Mouse (Mus musculus): ENCODE measurements at regions not wholly inside any gene's neighbourhood (a gene's known extent, or its start where the extent isn't known, plus 50 kb on each side); places are given as distances from the start of the nearest gene placed in this dataset.
"Not testable (repeated sequence)": the region's sequence is repeated elsewhere in the genome, so short reads cannot be mapped to it uniquely, and the experiment has no call there.

- ATAC-seq (replicated peaks; ENCODE audit: low FRiP score, poor library complexity, severe bottlenecking) = not testable (repeated sequence)
Measured at GRCm38 (mm10) chr15:84616880-84617279, 52.5 kb upstream of the Prr5 start.

- ATAC-seq (replicated peaks; ENCODE audit: low FRiP score, poor library complexity, severe bottlenecking) = peak; percentile 72
Measured at GRCm38 (mm10) chr15:84613536-84614527, 55.6 kb upstream of the Prr5 start.

- no peak for ATAC-seq (replicated peaks; ENCODE audit: low FRiP score, poor library complexity, severe bottlenecking)
Measured at GRCm38 (mm10) chr15:84612961-84613360, 55.3 kb upstream of the Rtl6 start.

GRCm38 (mm10) chr15:84609825-84610442, 52.3 kb upstream of the Rtl6 start:
- no peak for ATAC-seq (replicated peaks; ENCODE audit: low FRiP score, poor library complexity, severe bottlenecking)

GRCm38 (mm10) chr15:84609063-84609462, 51.4 kb upstream of the Rtl6 start:
- ATAC-seq (replicated peaks; ENCODE audit: low FRiP score, poor library complexity, severe bottlenecking) = no peak
